Mouse (Mus musculus) heart, adult 2 months (tissue): ENCODE measurements around the gene Stard13. TPM values are rescaled to one million over a fixed set of nuclear protein-coding genes. Genes with fewer than 3 reads are reported as not detected.

Source experiments
- DNase-seq, 2 experiments: peaks; one replicate each; pipeline ENCODE4 v3.0.0; 2021
- H3K27ac ChIP-seq: fragments of 200-600 bp; 2 replicates; pipeline ENCODE4 v1.8.1; 2022
- H3K27me3 ChIP-seq: fragments of 200-500 bp; 2 replicates; pipeline ENCODE4 v1.6.1; 2012; ENCODE audit warnings: mild to moderate bottlenecking, low read length, inconsistent platforms, mixed read lengths; ENCODE audit not compliant: control insufficient read depth, insufficient read depth
- H3K36me3 ChIP-seq: fragments of 200-500 bp; 2 replicates; pipeline ENCODE4 v1.6.1; 2012; ENCODE audit warnings: low read length, inconsistent platforms; ENCODE audit not compliant: control insufficient read depth, insufficient read depth
- H3K4me1 ChIP-seq: fragments of 200-500 bp; 2 replicates; pipeline ENCODE4 v1.6.1; 2011; ENCODE audit warnings: low read length; ENCODE audit not compliant: control insufficient read depth, insufficient read depth
- H3K4me3 ChIP-seq: fragments of 200-600 bp; 2 replicates; pipeline ENCODE4 v1.8.1; 2022
- H3K79me2 ChIP-seq: fragments of 200-500 bp; replicated peaks from 2 replicates; pipeline ENCODE4 v1.6.1; 2012; ENCODE audit warnings: mild to moderate bottlenecking, inconsistent platforms, low read length, moderate library complexity, mixed read lengths; ENCODE audit not compliant: control insufficient read depth, insufficient read depth
- H3K9ac ChIP-seq: fragments of 200-500 bp; 2 replicates; pipeline ENCODE4 v1.6.1; 2012; ENCODE audit warnings: low read depth, mild to moderate bottlenecking, control low read depth, inconsistent platforms, low read length, mixed read lengths
- CTCF ChIP-seq: fragments of 200-600 bp; IDR thresholded peaks from 2 replicates; pipeline ENCODE4 v1.8.1; 2022; ENCODE audit warnings: antibody characterized with exemption, mild to moderate bottlenecking, moderate library complexity
- EP300 ChIP-seq: fragments of 200-500 bp; IDR thresholded peaks from 2 replicates; pipeline ENCODE4 v1.6.1; 2011; ENCODE audit warnings: low read depth, low read length, control low read depth; ENCODE audit not compliant: insufficient read depth
- POLR2A ChIP-seq: fragments of 200-500 bp; IDR thresholded peaks from 2 replicates; pipeline ENCODE4 v1.6.1; 2011; ENCODE audit warnings: mild to moderate bottlenecking, low read depth, low read length, control low read depth; ENCODE audit not compliant: insufficient read depth
- WGBS: fragments of 180-500 bp; shearing (Covaris S2); methylation state at CpG from one replicate; pipeline ENCODE4 v1.1.7; 2018; 5-methylcytosine and 5-hydroxymethylcytosine counted together
- intact Hi-C: fragments of 180-260 bp; cut with DNase I; formaldehyde crosslinking; loops from one replicate; pipeline ENCODE4 v1.15.1; 2025
- polyA plus RNA-seq: library from polyadenylated mRNA; depleted of rRNA; stranded (reverse); fragments of >200 nt; gene quantifications from 2 replicates; pipeline ENCODE4 v1.2.3, GENCODE M21; 2012
- total RNA-seq, 2 experiments: library from RNA; stranded (reverse); gene quantifications; 2 replicates each; pipeline ENCODE4 v1.2.3; 2021

The Stard13 gene
- total and polyA plus RNA-seq, 3 experiments = 9.9 to 24.4 (median 22.1) TPM

DNA sequence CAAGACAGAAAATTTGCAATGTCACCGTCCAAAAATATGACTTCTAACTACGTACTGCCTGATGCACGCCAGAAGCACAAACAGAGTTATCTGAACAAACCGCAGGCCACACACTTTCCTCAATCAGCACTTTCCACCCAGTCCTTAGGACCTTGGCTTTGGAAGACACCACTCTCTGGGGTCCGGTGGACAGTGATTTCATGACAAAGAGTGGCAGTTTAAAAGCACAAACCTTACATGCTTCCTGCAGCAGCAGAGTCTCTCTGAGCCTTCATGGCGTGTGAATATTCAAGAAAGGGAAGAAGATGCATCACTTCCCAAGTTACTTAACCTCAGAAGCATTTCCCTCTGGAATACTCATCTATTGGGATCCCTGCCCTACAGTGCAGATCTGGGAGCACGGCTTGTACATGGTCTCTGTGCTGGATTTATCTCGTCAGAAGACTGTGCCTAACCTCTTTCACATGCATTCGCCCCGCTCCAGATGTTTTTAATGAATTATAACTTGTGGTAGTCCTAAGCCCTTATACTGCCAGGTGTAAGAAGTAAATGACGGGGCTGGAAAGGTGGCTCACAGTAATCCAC lies 49.9 kb downstream of the Stard13 start:
- peak; percentile 49 to 63 for DNase-seq
- TF ChIP-seq CTCF = no peak
- TF ChIP-seq POLR2A = peak; percentile 39; the same call in 1 of the 2 replicates
- TF ChIP-seq EP300 = no peak
- Histone ChIP-seq H3K4me3 (peak overlapping the region; percentile 38), H3K27me3 (no peaks in the 10 kb centered on the region), H3K79me2 (peaks cover 8% of the 10 kb centered on the region), H3K4me1 (peaks cover 23% of the 10 kb centered on the region), H3K36me3 (peaks cover 36% of the 10 kb centered on the region), H3K9ac (peak overlapping the region; percentile 46), H3K27ac (peak overlapping the region; percentile 75)
- intact Hi-C loops = no loop called here
- 23% methylated on average over 11 of the region's 11 CpGs for WGBS

DNA sequence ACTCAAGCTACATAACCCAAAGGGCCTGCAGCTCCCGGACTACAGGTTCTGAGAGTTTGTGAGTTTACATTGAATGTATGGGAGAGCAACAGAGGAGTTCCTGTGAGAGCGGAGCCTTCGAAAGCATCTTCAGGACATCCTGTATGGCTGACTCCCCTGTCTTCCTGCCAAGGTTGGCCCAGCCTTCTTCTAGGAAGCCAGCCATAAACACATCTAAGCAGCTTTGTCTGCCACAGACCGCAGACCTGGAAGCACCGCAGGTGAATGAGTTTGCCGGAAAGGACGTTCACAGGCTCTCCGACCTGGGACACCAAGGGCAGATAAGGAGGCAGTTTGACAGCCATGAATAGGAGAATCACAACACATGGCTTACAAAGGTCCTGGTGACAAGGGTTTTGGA lies 52.3 kb downstream of the Stard13 start:
- H3K4me3 ChIP-seq = no peak overlapping the region
- DNase-seq = peak in 1 of 2 experiments; percentile 52
- peaks cover 20% of the 10 kb centered on the region for H3K4me1 ChIP-seq
- intact Hi-C loops = loop anchor here (2.0 kb wide), 1 partner anchor 16 kb away; no protein-coding TSS in a partner anchor
- H3K27me3 ChIP-seq = no peaks in the 10 kb centered on the region
- WGBS = 36% methylated on average over 8 of the region's 8 CpGs
- H3K9ac ChIP-seq = no peak overlapping the region
- H3K36me3 ChIP-seq = peaks cover 23% of the 10 kb centered on the region
- H3K27ac ChIP-seq = peak overlapping the region; percentile 54
- TF ChIP-seq CTCF = no peak
- TF ChIP-seq POLR2A = no peak
- TF ChIP-seq EP300 = 0 out of 2 replicates have a peak, but pooled peaks have one; percentile 16
- peaks cover 13% of the 10 kb centered on the region for H3K79me2 ChIP-seq

DNA sequence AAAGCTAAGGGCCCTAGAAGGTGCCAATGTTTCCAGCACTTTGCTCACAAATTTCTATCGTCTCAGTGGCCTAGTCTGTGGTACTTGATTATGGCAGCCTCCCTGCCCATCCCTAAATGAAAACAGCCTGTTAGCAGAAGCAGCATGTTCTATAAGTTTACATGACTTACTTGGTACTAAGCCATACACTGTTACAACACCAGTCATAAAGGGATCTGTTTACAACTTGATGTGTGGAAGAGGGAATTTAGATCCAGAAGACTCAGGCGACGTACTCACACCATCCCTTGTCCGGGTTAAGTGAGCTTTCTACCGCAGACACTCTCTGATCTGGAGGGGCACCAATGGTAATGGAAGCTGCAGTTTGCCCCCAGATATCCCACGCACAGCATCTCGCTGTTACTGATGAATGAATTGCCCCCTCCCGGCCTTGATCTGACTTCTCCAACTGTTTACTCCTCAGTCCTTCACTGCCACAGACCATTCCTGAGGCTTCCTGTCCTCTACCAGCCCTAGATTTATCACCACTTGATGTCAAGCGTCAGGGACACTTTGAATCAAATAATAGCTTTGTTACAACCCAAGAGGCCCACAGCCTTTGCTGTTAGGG lies 53.4 kb downstream of the Stard13 start:
- H3K27ac ChIP-seq = no peak overlapping the region
- intact Hi-C loops = loop anchor here (2.0 kb wide), 1 partner anchor 15 kb away; no protein-coding TSS in a partner anchor
- 94% methylated on average over 9 of the region's 9 CpGs for WGBS
- H3K4me1 ChIP-seq = peaks cover 25% of the 10 kb centered on the region
- H3K27me3 ChIP-seq = no peaks in the 10 kb centered on the region
- H3K9ac ChIP-seq = no peak overlapping the region
- no peak for DNase-seq
- peaks cover 13% of the 10 kb centered on the region for H3K79me2 ChIP-seq
- H3K36me3 ChIP-seq = peaks cover 31% of the 10 kb centered on the region
- TF ChIP-seq POLR2A (no peak), CTCF (no peak), EP300 (no peak)
- no peak overlapping the region for H3K4me3 ChIP-seq

DNA sequence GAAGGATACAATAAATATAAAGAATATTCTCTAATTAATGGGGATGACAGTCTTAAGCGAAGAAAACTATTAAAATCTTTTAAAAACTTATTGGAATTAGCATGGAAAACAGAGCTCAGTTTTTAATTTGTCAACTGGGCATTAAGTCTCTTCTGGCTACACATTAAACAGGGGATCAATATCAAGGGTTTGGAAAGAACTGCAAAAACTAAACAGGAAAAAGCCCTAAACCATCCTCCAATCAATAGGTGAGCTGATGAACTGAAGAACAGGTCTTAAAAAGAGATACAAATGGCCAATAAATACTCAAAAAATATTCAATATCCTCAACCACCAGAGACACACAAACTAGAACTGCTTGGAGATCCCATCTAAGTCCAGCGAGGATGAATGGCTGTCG lies 56.5 kb downstream of the Stard13 start:
- H3K79me2 ChIP-seq = peaks cover 15% of the 10 kb centered on the region
- peaks cover 23% of the 10 kb centered on the region for H3K4me1 ChIP-seq
- no peaks in the 10 kb centered on the region for H3K27me3 ChIP-seq
- WGBS = 97% methylated on average over 3 of the region's 3 CpGs
- intact Hi-C loops = no loop called here
- H3K9ac ChIP-seq = no peak overlapping the region
- H3K4me3 ChIP-seq = no peak overlapping the region
- peaks cover 35% of the 10 kb centered on the region for H3K36me3 ChIP-seq
- H3K27ac ChIP-seq = no peak overlapping the region
- TF ChIP-seq EP300 = no peak
- TF ChIP-seq CTCF = no peak
- TF ChIP-seq POLR2A = no peak
- DNase-seq = no peak

DNA sequence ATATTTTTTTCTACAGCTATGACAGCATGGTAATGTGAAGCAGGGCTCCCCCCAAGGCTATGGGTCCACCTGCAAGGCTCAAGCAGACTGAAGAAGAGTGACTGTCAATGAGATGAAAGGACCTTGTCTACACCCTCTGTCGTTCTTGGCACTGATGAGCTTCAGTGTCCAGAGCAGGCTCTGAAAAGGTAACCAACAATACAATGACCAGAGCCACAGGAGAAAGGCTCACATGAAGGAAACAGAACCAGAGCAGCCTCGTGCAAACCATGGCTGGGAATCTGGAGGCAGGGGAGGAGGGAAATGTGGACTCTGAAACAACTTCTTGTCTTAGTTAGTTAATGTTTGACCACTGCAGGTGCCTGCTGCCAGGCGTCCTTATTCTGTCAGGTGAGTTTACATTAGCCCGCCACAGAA lies 57.7 kb downstream of the Stard13 start:
- no peak for TF ChIP-seq POLR2A
- Histone ChIP-seq H3K79me2 (peaks cover 14% of the 10 kb centered on the region), H3K36me3 (peaks cover 30% of the 10 kb centered on the region), H3K27me3 (no peaks in the 10 kb centered on the region), H3K4me3 (no peak overlapping the region), H3K9ac (no peak overlapping the region), H3K4me1 (peaks cover 17% of the 10 kb centered on the region), H3K27ac (peak overlapping the region; percentile 77)
- DNase-seq = no peak
- intact Hi-C loops = no loop called here
- WGBS = 70% methylated on average over 4 of the region's 4 CpGs
